Mouse (Mus musculus): ENCODE results near the gene Stk4. TPM values are rescaled to one million over a fixed set of nuclear protein-coding genes. Genes with fewer than 3 reads are reported as not detected.

Gene Stk4
- polyA plus RNA-seq, 1 experiment: 69.9 TPM

DNA sequence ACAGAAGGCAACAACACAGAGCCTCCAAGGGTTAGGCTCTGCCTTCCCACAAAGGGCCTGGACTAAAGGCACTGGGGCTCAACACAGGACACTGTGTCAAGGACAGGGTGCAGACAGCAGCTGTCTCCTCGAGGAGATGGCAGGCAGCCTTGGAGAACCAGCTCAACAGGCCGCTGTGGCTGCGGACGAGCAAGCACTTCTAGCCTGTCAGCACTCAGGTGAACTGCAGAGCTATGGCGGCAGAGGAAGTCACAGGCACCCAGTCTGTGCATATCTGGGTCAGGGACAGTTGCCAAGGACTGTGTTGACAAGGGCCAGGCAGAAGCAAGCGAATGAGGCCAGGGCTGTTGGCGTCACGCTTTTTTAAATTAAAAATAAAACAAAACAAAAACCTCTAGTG, 16.4 kb upstream of the Stk4 start:
- TF ChIP-seq CTCF (IDR thresholded peaks at IDR 0.05; ENCODE audit: low read depth, low read length) (no peak), POLR2A (IDR thresholded peaks at IDR 0.05; ENCODE audit: borderline replicate concordance, low read depth, low read length) (no peak)
- Histone ChIP-seq H3K4me3 (ENCODE audit: insufficient read depth, low read length) (no peak overlapping the region), H3K27ac (ENCODE audit: insufficient read depth, low read depth, low read length) (no peak overlapping the region), H3K4me1 (ENCODE audit: control insufficient read depth, insufficient read depth, low read length) (no peaks in the 10 kb centered on the region)

DNA sequence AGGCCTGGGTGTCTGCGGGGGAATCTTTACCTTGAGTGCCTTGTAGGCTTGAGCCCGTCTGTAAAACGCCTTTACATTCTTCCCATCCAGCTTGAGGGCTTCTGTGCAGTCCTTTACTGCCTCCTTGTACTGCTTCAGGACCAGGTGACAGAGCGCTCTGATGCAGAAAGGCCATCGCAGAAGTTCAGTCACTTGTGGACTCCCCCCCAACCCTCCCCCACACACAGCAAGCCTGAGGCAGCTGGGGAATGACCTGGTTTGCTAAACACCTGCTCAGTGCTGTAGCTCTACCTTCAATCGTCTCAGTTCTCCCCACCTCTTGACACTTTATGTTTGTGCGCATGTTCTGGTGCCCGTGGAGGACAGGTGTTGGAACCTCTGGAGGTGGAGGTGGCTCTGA, 15.5 kb upstream of the Stk4 start:
- Histone ChIP-seq H3K4me3 (ENCODE audit: insufficient read depth, low read length) (no peak overlapping the region), H3K4me1 (ENCODE audit: control insufficient read depth, insufficient read depth, low read length) (no peaks in the 10 kb centered on the region), H3K27ac (ENCODE audit: insufficient read depth, low read depth, low read length) (no peak overlapping the region)
- TF ChIP-seq POLR2A (IDR thresholded peaks at IDR 0.05; ENCODE audit: borderline replicate concordance, low read depth, low read length) (no peak), CTCF (IDR thresholded peaks at IDR 0.05; ENCODE audit: low read depth, low read length) (no peak)

DNA sequence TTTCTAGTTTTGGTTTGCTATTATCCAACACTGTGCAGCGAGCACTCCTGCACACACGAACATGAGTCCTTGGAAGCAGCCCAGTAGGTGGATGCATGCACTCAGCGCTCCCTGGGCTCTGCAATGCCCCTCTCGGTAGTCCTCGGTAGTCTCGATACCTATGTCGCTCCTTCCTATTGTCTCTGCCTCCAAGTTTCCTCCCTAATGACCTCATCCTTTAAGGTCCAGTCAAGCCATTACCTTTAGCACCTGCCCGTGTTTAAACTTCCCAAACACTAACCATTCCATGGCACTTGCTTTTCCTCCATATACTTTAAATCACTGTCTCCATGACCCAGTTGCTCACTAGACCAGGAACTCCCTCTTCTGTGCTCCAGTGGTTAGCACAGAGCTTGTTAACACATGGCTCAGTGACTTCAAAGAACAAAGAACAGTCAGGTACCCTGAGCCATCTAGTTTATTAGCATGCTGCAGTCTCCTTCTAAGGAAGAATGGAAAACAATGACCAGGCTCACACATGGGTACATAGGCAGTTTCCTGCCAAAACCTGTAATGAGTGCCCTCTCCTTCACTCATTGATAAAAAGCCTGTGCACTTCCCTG, 10.4 kb upstream of the Stk4 start:
- H3K27ac ChIP-seq (ENCODE audit: insufficient read depth, low read depth, low read length): no peak overlapping the region
- H3K4me3 ChIP-seq (ENCODE audit: insufficient read depth, low read length): no peak overlapping the region
- TF ChIP-seq CTCF (IDR thresholded peaks at IDR 0.05; ENCODE audit: low read depth, low read length): no peak
- no peak for TF ChIP-seq POLR2A (IDR thresholded peaks at IDR 0.05; ENCODE audit: borderline replicate concordance, low read depth, low read length)

GRCm38 (mm10) chr2:164070765-164071436, 779 bp downstream of the Stk4 start, which contains the start of gene Tomm34:
Gene Tomm34, minus strand, starts transcription at chr2:164071169.
- TF ChIP-seq POLR2A (IDR thresholded peaks at IDR 0.05; ENCODE audit: borderline replicate concordance, low read depth, low read length) (peak; percentile 81; the same call in 1 of the 2 replicates), CTCF (IDR thresholded peaks at IDR 0.05; ENCODE audit: low read depth, low read length) (no peak)
- Histone ChIP-seq H3K27ac (ENCODE audit: insufficient read depth, low read depth, low read length) (peak within 1 kb of the TSS; percentile 88), H3K4me1 (ENCODE audit: control insufficient read depth, insufficient read depth, low read length) (peaks cover 22% of the 10 kb centered on the region), H3K4me3 (ENCODE audit: insufficient read depth, low read length) (peak within 1 kb of the TSS; percentile 99)

More for the DNA sequence above, 10.4 kb upstream of the Stk4 start:
- H3K4me1 ChIP-seq (ENCODE audit: control insufficient read depth, insufficient read depth, low read length): no peaks in the 10 kb centered on the region

- Histone ChIP-seq H3K4me3 (ENCODE audit: insufficient read depth, low read length) (0 out of 2 replicates have a peak overlapping the region, but pooled peaks have one; percentile 21), H3K4me1 (ENCODE audit: control insufficient read depth, insufficient read depth, low read length) (peaks cover 27% of the 10 kb centered on the region), H3K27ac (ENCODE audit: insufficient read depth, low read depth, low read length) (peak overlapping the region; percentile 35; the same call in 1 of the 2 replicates)
Observed at GRCm38 (mm10) chr2:164071437-164071820, 1.3 kb downstream of the Stk4 start.

- Histone ChIP-seq H3K4me3 (ENCODE audit: insufficient read depth, low read length) (no peak overlapping the region), H3K4me1 (ENCODE audit: control insufficient read depth, insufficient read depth, low read length) (peaks cover 32% of the 10 kb centered on the region), H3K27ac (ENCODE audit: insufficient read depth, low read depth, low read length) (no peak overlapping the region)
- TF ChIP-seq POLR2A (IDR thresholded peaks at IDR 0.05; ENCODE audit: borderline replicate concordance, low read depth, low read length): no peak
Observed at GRCm38 (mm10) chr2:164072109-164072508, 2.0 kb downstream of the Stk4 start.

DNA sequence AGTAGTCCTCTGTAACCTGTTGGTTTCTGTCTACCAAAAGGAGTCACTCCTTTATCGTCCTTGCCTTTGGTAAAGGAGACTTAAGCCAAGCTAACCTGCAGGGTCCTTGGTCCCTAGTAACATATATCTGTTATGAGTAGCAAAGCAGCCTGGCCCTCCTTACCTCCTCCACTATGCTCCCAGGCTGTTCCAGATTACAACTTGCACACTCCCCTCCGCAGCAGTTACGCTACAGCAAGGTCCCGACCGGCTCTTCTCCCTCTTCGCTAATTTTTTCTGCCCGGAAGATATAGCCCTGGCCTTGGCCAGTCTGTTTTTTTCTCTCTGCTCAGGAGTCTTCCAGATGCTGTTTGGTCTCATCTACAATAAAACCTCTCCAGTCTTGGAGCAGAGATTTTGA, 3.0 kb downstream of the Stk4 start:
- Histone ChIP-seq H3K27ac (ENCODE audit: insufficient read depth, low read depth, low read length) (no peak overlapping the region), H3K4me3 (ENCODE audit: insufficient read depth, low read length) (no peak overlapping the region), H3K4me1 (ENCODE audit: control insufficient read depth, insufficient read depth, low read length) (peaks cover 37% of the 10 kb centered on the region)
- no peak for TF ChIP-seq POLR2A (IDR thresholded peaks at IDR 0.05; ENCODE audit: borderline replicate concordance, low read depth, low read length)

GRCm38 (mm10) chr2:164073918-164074578, 3.9 kb downstream of the Stk4 start:
- TF ChIP-seq POLR2A (IDR thresholded peaks at IDR 0.05; ENCODE audit: borderline replicate concordance, low read depth, low read length) (peak; percentile 98), CTCF (IDR thresholded peaks at IDR 0.05; ENCODE audit: low read depth, low read length) (no peak)
- H3K4me3 ChIP-seq (ENCODE audit: insufficient read depth, low read length): peak overlapping the region; percentile 91
- peak overlapping the region; percentile 84 for H3K27ac ChIP-seq (ENCODE audit: insufficient read depth, low read depth, low read length)
- H3K4me1 ChIP-seq (ENCODE audit: control insufficient read depth, insufficient read depth, low read length): peaks cover 35% of the 10 kb centered on the region

DNA sequence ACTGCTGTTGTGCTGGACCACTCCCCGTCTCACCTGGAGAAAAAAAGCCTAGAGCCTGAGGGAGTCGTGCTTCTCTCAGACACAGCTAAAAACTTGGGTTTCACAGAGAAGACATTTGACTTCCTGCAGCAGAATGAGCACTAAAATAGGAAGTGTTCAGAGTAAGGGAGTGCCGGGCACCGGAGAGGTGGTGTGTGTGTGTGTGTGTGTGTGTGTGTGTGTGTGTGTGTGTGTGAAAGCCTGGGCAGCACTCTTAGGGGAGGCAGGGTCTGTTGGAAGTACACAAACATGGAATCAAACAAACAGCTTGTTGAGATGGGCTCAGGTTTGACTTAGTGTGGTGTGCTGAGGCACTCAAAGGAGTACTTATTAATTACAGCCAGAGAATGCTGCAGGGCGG, 5.0 kb downstream of the Stk4 start:
- TF ChIP-seq CTCF (IDR thresholded peaks at IDR 0.05; ENCODE audit: low read depth, low read length) (no peak), POLR2A (IDR thresholded peaks at IDR 0.05; ENCODE audit: borderline replicate concordance, low read depth, low read length) (no peak)
- H3K4me1 ChIP-seq (ENCODE audit: control insufficient read depth, insufficient read depth, low read length): peaks cover 31% of the 10 kb centered on the region
- peak overlapping the region; percentile 84 for H3K27ac ChIP-seq (ENCODE audit: insufficient read depth, low read depth, low read length)
- H3K4me3 ChIP-seq (ENCODE audit: insufficient read depth, low read length): peak overlapping the region; percentile 91

DNA sequence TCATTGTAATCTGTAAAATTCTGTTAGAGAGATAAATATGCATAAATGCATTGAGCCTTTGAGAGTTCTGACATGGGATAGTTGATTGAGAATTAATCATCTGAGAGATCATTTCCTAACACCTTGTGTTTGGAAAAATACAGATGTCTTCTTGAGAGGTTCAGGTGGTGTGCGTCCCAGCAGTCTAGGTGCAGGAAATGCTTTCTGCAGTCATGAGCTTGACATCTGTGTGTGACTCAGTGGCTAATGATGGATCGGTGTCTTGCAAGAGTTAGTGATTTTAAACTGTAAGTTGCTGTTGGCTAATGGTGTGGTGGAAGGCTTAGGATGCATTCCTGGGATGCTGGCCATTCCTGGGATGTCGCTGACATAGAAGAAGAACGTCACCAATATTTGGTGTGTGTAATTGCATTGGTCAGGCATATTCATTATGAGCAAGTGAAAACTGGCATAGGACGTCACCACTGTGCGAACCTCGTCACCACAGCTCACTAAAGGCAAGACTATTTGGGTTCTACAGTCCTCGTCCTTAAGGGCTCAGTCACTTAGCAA, 6.8 kb downstream of the Stk4 start:
- no peak overlapping the region for H3K27ac ChIP-seq (ENCODE audit: insufficient read depth, low read depth, low read length)
- TF ChIP-seq POLR2A (IDR thresholded peaks at IDR 0.05; ENCODE audit: borderline replicate concordance, low read depth, low read length): no peak
- TF ChIP-seq CTCF (IDR thresholded peaks at IDR 0.05; ENCODE audit: low read depth, low read length): no peak
- peaks cover 32% of the 10 kb centered on the region for H3K4me1 ChIP-seq (ENCODE audit: control insufficient read depth, insufficient read depth, low read length)
- no peak overlapping the region for H3K4me3 ChIP-seq (ENCODE audit: insufficient read depth, low read length)
